Comparison of ENCODE assay signal across 7 mouse cellular contexts in the genomic region with DNA sequence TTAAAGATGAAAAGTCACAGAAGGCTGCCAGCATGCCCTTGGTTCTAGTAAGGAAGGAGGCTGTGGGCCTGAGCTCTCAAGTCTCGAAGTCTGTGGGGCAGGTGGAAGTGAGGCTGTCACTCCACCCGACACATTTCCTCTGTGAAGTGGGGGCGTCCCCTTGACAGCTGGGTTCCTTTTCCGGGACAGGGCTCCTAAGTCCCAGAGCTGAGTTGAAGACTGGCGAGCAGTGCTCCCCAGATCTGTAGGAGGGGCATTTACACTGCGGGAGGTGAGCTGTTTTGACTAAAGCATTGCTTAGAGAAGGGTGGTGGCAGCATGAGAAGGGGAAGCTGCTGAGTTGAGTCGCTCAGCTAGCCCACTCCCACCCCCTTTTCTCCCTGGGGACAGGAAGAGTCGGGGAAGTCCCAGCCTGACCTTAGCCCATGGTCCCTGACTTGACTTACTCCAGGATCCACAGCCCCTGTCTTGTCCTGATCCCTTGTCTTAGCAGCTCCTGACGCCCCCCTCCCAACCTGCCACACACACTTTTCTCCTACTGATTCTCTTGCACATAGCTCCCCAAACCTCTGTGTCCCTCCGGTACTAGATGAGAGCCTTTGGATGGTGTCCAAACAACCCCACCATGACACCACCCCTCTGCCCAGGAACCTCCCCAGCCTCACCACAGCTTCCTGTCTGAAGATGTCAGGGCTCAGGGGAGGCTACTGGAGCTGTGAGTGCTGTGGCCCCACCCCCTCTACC. TPM values are rescaled to one million over a fixed set of nuclear protein-coding genes. Genes with fewer than 3 reads are reported as not detected.
A peak's percentile ranks its signal among the peaks of the same experiment; 100 is the strongest.
DNase-seq lines count a peak whose midpoint lies in the region; ATAC-seq lines count a peak whose summit lies in the region.

No protein-coding gene starts in this region.

- H3K4me2 ChIP-seq in liver, embryonic 13.5 days, result peak overlapping the region; percentile 32

- no peaks in the 10 kb centered on the region for H3K9me3 ChIP-seq in liver, embryonic 13.5 days (replicated peaks)

- 22% methylated on average over 10 of the region's 10 CpGs for WGBS in liver, embryonic 13.5 days (ENCODE audit: insufficient replicate concordance)

- H3K4me1 ChIP-seq in liver, embryonic 13.5 days (replicated peaks), result peaks cover 85% of the 10 kb centered on the region

- H3K27me3 ChIP-seq in liver, embryonic 13.5 days, result 0 out of 2 replicates have a peak, but pooled peaks cover 9% of the 10 kb centered on the region

- no peak overlapping the region for H3K4me3 ChIP-seq in liver, embryonic 13.5 days (replicated peaks)

- DNase-seq in CD4-positive, CD25-positive, alpha-beta regulatory T cell, adult 2 months (ENCODE audit: low read depth, low spot score), result peak; percentile 94
- no peak for DNase-seq in liver, embryonic 13.5 days
- DNase-seq in skeletal muscle tissue, adult 2 months (ENCODE audit: low read depth, low spot score), result peak; percentile 49
- DNase-seq in testis, postnatal 14 days (ENCODE audit: low spot score), result no peak
- no peak for DNase-seq in layer of hippocampus, adult 9-10 months (ENCODE audit: low spot score)
- no peak for DNase-seq in urinary bladder, postnatal 14 days (ENCODE audit: low spot score)

- H3K27ac ChIP-seq in liver, embryonic 13.5 days, result peak overlapping the region; percentile 63

- ATAC-seq in activated CD4-positive, CD25-positive, alpha-beta regulatory T cell, adult 4 months, result peak; percentile 68
- ATAC-seq in liver, embryonic 13.5 days (ENCODE audit: low read depth), result no peak

- peaks cover 4% of the 10 kb centered on the region for H3K36me3 ChIP-seq in liver, embryonic 13.5 days

- no peak overlapping the region for H3K9ac ChIP-seq in liver, embryonic 13.5 days

RNA-seq across cellular contexts. Expression of a gene that starts 3.9 kb away (rescaled TPM):
- polyA plus RNA-seq in activated CD4-positive, CD25-positive, alpha-beta regulatory T cell, adult 4 months (2017; shearing (Covaris generic)), result 10 to 100 TPM; 54.3 to 75.1 TPM
- 2.5 and 3.4 TPM in 2 replicates for polyA plus RNA-seq in liver, embryonic 13.5 days (2015; fragmentation: Nextera tagmentation; extraction: Ambion mirVana)

RNA-seq across cellular contexts. Expression of a gene that starts 13.4 kb away (rescaled TPM):
- 10 to 100 TPM; 12.5 to 12.9 TPM for polyA plus RNA-seq in activated CD4-positive, CD25-positive, alpha-beta regulatory T cell, adult 4 months (2017; shearing (Covaris generic))
- 3.4 and 3.8 TPM in 2 replicates for polyA plus RNA-seq in liver, embryonic 13.5 days (2015; fragmentation: Nextera tagmentation; extraction: Ambion mirVana)

RNA-seq across cellular contexts. Expression of a gene that starts 40.6 kb away (rescaled TPM):
- 10 to 100 TPM; 31.6 to 42.2 TPM for polyA plus RNA-seq in activated CD4-positive, CD25-positive, alpha-beta regulatory T cell, adult 4 months (2017; shearing (Covaris generic))
- polyA plus RNA-seq in liver, embryonic 13.5 days (2015; fragmentation: Nextera tagmentation; extraction: Ambion mirVana), result 76.0 and 76.3 TPM in 2 replicates

RNA-seq across cellular contexts. Expression of a gene that starts 53.9 kb away (rescaled TPM):
- polyA plus RNA-seq in activated CD4-positive, CD25-positive, alpha-beta regulatory T cell, adult 4 months (2017; shearing (Covaris generic)), result not detected
- polyA plus RNA-seq in liver, embryonic 13.5 days (2015; fragmentation: Nextera tagmentation; extraction: Ambion mirVana), result 12.4 and 15.2 TPM in 2 replicates

Comparison
In these comparisons a context has a peak if more than half of its experiments do, and no peak if none do; other contexts are left out.
1. DNase-seq: peak in CD4-positive, CD25-positive, alpha-beta regulatory T cell, adult 2 months (single experiment) and skeletal muscle tissue, adult 2 months (single experiment); none in liver, embryonic 13.5 days (single experiment), testis, postnatal 14 days (single experiment), layer of hippocampus, adult 9-10 months (single experiment) and urinary bladder, postnatal 14 days (single experiment).
2. RNA of a gene that starts 3.9 kb away (polyA plus RNA-seq): 54.3 to 75.1 TPM in activated CD4-positive, CD25-positive, alpha-beta regulatory T cell, adult 4 months; 2.5 to 3.4 TPM in liver, embryonic 13.5 days; every median in the first group is over 10 times any median in the second.